Mouse (Mus musculus) cortical plate, adult 2 months (tissue): ENCODE measurements at regions not wholly inside any gene's neighbourhood (a gene's known extent, or its start where the extent isn't known, plus 50 kb on each side); places are given as distances from the start of the nearest gene placed in this dataset.

Source experiments
- CTCF ChIP-seq: fragments of 200-500 bp; IDR thresholded peaks from 2 replicates; pipeline ENCODE4 v1.5.1; 2011; ENCODE audit warnings: mild to moderate bottlenecking, control low read depth, low read length; ENCODE audit not compliant: insufficient read depth; ENCODE audit errors: extremely low read depth
- POLR2A ChIP-seq: fragments of 200-500 bp; IDR thresholded peaks from 2 replicates; pipeline ENCODE4 v1.6.1; 2011; ENCODE audit warnings: mild to moderate bottlenecking, low read length, control low read depth; ENCODE audit not compliant: insufficient read depth; ENCODE audit errors: extremely low read depth

- TF ChIP-seq CTCF (no peak), POLR2A (no peak)
Observed at GRCm38 (mm10) chr13:48130724-48131123, 130.3 kb upstream of the Id4 start.
